Mouse (Mus musculus): ENCODE results near the gene Ckmt1. TPM values are rescaled to one million over a fixed set of nuclear protein-coding genes. Genes with fewer than 3 reads are reported as not detected.

The Ckmt1 gene
- polyA plus RNA-seq, 1 experiment, result not detected

- TF ChIP-seq POLR2A (IDR thresholded peaks at IDR 0.05; ENCODE audit: insufficient read length, low read depth), result no peak
- no peak for TF ChIP-seq REST (IDR thresholded peaks at IDR 0.05; ENCODE audit: insufficient read depth, insufficient read length)
- no peak for TF ChIP-seq MYOD1 (IDR thresholded peaks at IDR 0.05; ENCODE audit: control insufficient read depth in 1 of 3, insufficient read length in 2 of 3, low read depth in 2 of 3)
- TF ChIP-seq POLR2AphosphoS2 (IDR thresholded peaks at IDR 0.05; ENCODE audit: insufficient read length, low read depth), result no peak
- TF ChIP-seq USF1 (IDR thresholded peaks at IDR 0.05; ENCODE audit: low read depth), result no peak
- TF ChIP-seq SRF (IDR thresholded peaks at IDR 0.05; ENCODE audit: control insufficient read depth, insufficient read length, low read depth), result no peak
- no peak for TF ChIP-seq CEBPB (IDR thresholded peaks at IDR 0.05; ENCODE audit: insufficient read depth, poor library complexity, severe bottlenecking)
- TF ChIP-seq MYOG (IDR thresholded peaks at IDR 0.05; ENCODE audit: control insufficient read depth in 1 of 3, insufficient read depth in 1 of 3, insufficient read length in 2 of 3, low read depth in 2 of 3), result no peak
- no peak for TF ChIP-seq TCF12 (IDR thresholded peaks at IDR 0.05; ENCODE audit: insufficient read depth, poor library complexity, severe bottlenecking)
- TF ChIP-seq E2F4 (IDR thresholded peaks at IDR 0.05; ENCODE audit: insufficient read depth), result no peak
- TF ChIP-seq MAX (IDR thresholded peaks at IDR 0.05; ENCODE audit: low read depth), result no peak
- no peak for TF ChIP-seq TCF3 (IDR thresholded peaks at IDR 0.05; ENCODE audit: insufficient read length, low read depth)
- H3K27me3 ChIP-seq (ENCODE audit: control insufficient read depth, insufficient read depth, insufficient read length), result no peaks in the 10 kb centered on the region
- no peak overlapping the region for H3K4me2 ChIP-seq (ENCODE audit: low read depth)
- H3K36me3 ChIP-seq (ENCODE audit: control insufficient read depth, insufficient read depth), result no peaks in the 10 kb centered on the region
- H3K79me2 ChIP-seq (ENCODE audit: control insufficient read depth, insufficient read depth), result no peaks in the 10 kb centered on the region
- no peak overlapping the region for H3K4me3 ChIP-seq
- H3ac ChIP-seq (ENCODE audit: control insufficient read depth, insufficient read length), result no peak overlapping the region
These were observed 39.1 kb downstream of the Ckmt1 start for GRCm38 (mm10) chr2:121396624-121397023.

GRCm38 (mm10) chr2:121403296-121403695, 45.8 kb downstream of the Ckmt1 start:
- Histone ChIP-seq H3K79me2 (ENCODE audit: control insufficient read depth, insufficient read depth) (no peaks in the 10 kb centered on the region), H3K36me3 (ENCODE audit: control insufficient read depth, insufficient read depth) (no peaks in the 10 kb centered on the region), H3K4me3 (no peak overlapping the region), H3K4me2 (ENCODE audit: low read depth) (no peak overlapping the region), H3ac (ENCODE audit: control insufficient read depth, insufficient read length) (no peak overlapping the region), H3K27me3 (ENCODE audit: control insufficient read depth, insufficient read depth, insufficient read length) (no peaks in the 10 kb centered on the region)
- TF ChIP-seq MYOD1 (IDR thresholded peaks at IDR 0.05; ENCODE audit: control insufficient read depth in 1 of 3, insufficient read length in 2 of 3, low read depth in 2 of 3) (peak in 2 of 3 experiments; percentile 1 to 29), E2F4 (IDR thresholded peaks at IDR 0.05; ENCODE audit: insufficient read depth) (no peak)

- Histone ChIP-seq H3K36me3 (ENCODE audit: control insufficient read depth, insufficient read depth) (no peaks in the 10 kb centered on the region), H3ac (ENCODE audit: control insufficient read depth, insufficient read length) (no peak overlapping the region), H3K27me3 (ENCODE audit: control insufficient read depth, insufficient read depth, insufficient read length) (no peaks in the 10 kb centered on the region), H3K79me2 (ENCODE audit: control insufficient read depth, insufficient read depth) (no peaks in the 10 kb centered on the region), H3K4me3 (no peak overlapping the region), H3K4me2 (ENCODE audit: low read depth) (no peak overlapping the region)
- TF ChIP-seq MYOD1 (IDR thresholded peaks at IDR 0.05; ENCODE audit: control insufficient read depth in 1 of 3, insufficient read length in 2 of 3, low read depth in 2 of 3) (no peak), TCF12 (IDR thresholded peaks at IDR 0.05; ENCODE audit: insufficient read depth, poor library complexity, severe bottlenecking) (no peak), E2F4 (IDR thresholded peaks at IDR 0.05; ENCODE audit: insufficient read depth) (no peak), MAX (IDR thresholded peaks at IDR 0.05; ENCODE audit: low read depth) (no peak), TCF3 (IDR thresholded peaks at IDR 0.05; ENCODE audit: insufficient read length, low read depth) (no peak), USF1 (IDR thresholded peaks at IDR 0.05; ENCODE audit: low read depth) (no peak), MYOG (IDR thresholded peaks at IDR 0.05; ENCODE audit: control insufficient read depth in 1 of 3, insufficient read depth in 1 of 3, insufficient read length in 2 of 3, low read depth in 2 of 3) (no peak), POLR2A (IDR thresholded peaks at IDR 0.05; ENCODE audit: insufficient read length, low read depth) (no peak)
These were observed 50.6 kb downstream of the Ckmt1 start for GRCm38 (mm10) chr2:121408160-121408559.

GRCm38 (mm10) chr2:121412843-121413386, 55.4 kb downstream of the Ckmt1 start:
- peak overlapping the region; percentile 92 for H3ac ChIP-seq (ENCODE audit: control insufficient read depth, insufficient read length)
- H3K79me2 ChIP-seq (ENCODE audit: control insufficient read depth, insufficient read depth), result peaks cover 40% of the 10 kb centered on the region
- H3K27me3 ChIP-seq (ENCODE audit: control insufficient read depth, insufficient read depth, insufficient read length), result no peaks in the 10 kb centered on the region
- H3K36me3 ChIP-seq (ENCODE audit: control insufficient read depth, insufficient read depth), result peaks cover 5% of the 10 kb centered on the region
- H3K4me3 ChIP-seq, result peak overlapping the region; percentile 65
- no peak for TF ChIP-seq SRF (IDR thresholded peaks at IDR 0.05; ENCODE audit: control insufficient read depth, insufficient read length, low read depth)
- TF ChIP-seq MYOG (IDR thresholded peaks at IDR 0.05; ENCODE audit: control insufficient read depth in 1 of 3, insufficient read depth in 1 of 3, insufficient read length in 2 of 3, low read depth in 2 of 3), result no peak
- TF ChIP-seq USF1 (IDR thresholded peaks at IDR 0.05; ENCODE audit: low read depth), result no peak
- no peak for TF ChIP-seq MAX (IDR thresholded peaks at IDR 0.05; ENCODE audit: low read depth)
- TF ChIP-seq POLR2A (IDR thresholded peaks at IDR 0.05; ENCODE audit: insufficient read length, low read depth), result no peak
- TF ChIP-seq MYOD1 (IDR thresholded peaks at IDR 0.05; ENCODE audit: control insufficient read depth in 1 of 3, insufficient read length in 2 of 3, low read depth in 2 of 3), result no peak
- no peak for TF ChIP-seq TCF3 (IDR thresholded peaks at IDR 0.05; ENCODE audit: insufficient read length, low read depth)
- TF ChIP-seq REST (IDR thresholded peaks at IDR 0.05; ENCODE audit: insufficient read depth, insufficient read length), result no peak
- TF ChIP-seq POLR2AphosphoS2 (IDR thresholded peaks at IDR 0.05; ENCODE audit: insufficient read length, low read depth), result no peak
- no peak for TF ChIP-seq TCF12 (IDR thresholded peaks at IDR 0.05; ENCODE audit: insufficient read depth, poor library complexity, severe bottlenecking)
- H3K4me2 ChIP-seq (ENCODE audit: low read depth), result peak overlapping the region; percentile 85

Other genes with a start within 250 kb of the Ckmt1 start
- not detected for gene Tgm7, start 247.9 kb upstream of the Ckmt1 start, polyA plus RNA-seq (2012; fragmentation: generic; extraction: Trizol)
- gene Adal, start 217.3 kb upstream of the Ckmt1 start, polyA plus RNA-seq (2012; fragmentation: generic; extraction: Trizol), result 1.5 TPM
- gene Lcmt2, start 217.1 kb upstream of the Ckmt1 start, polyA plus RNA-seq (2012; fragmentation: generic; extraction: Trizol), result 2.9 TPM
- gene Tubgcp4, start 187.1 kb upstream of the Ckmt1 start, polyA plus RNA-seq (2012; fragmentation: generic; extraction: Trizol), result 12.7 TPM
- gene Zscan29, start 186.6 kb upstream of the Ckmt1 start, polyA plus RNA-seq (2012; fragmentation: generic; extraction: Trizol), result 3.2 TPM
- gene Trp53bp1, start 86.3 kb upstream of the Ckmt1 start, polyA plus RNA-seq (2012; fragmentation: generic; extraction: Trizol), result 22.7 TPM
- 40.7 TPM for gene Map1a, start 68.1 kb upstream of the Ckmt1 start, polyA plus RNA-seq (2012; fragmentation: generic; extraction: Trizol)
- 7.2 TPM for gene Ppip5k1, start 2.3 kb upstream of the Ckmt1 start, polyA plus RNA-seq (2012; fragmentation: generic; extraction: Trizol)
- gene Strc, start 29.5 kb downstream of the Ckmt1 start, polyA plus RNA-seq (2012; fragmentation: generic; extraction: Trizol), result not detected
- gene Pdia3, start 56.1 kb downstream of the Ckmt1 start, polyA plus RNA-seq (2012; fragmentation: generic; extraction: Trizol), result 130 TPM
- gene Catsper2, start 56.1 kb downstream of the Ckmt1 start, polyA plus RNA-seq (2012; fragmentation: generic; extraction: Trizol), result 1.5 TPM
- gene Ell3, start 86.6 kb downstream of the Ckmt1 start, polyA plus RNA-seq (2012; fragmentation: generic; extraction: Trizol), result 0.05 TPM
- gene Serf2, start 91.5 kb downstream of the Ckmt1 start, polyA plus RNA-seq (2012; fragmentation: generic; extraction: Trizol), result 891 TPM
- 26.4 TPM for gene Hypk, start 95.6 kb downstream of the Ckmt1 start, polyA plus RNA-seq (2012; fragmentation: generic; extraction: Trizol)
- 0.32 TPM for gene Serinc4, start 99.1 kb downstream of the Ckmt1 start, polyA plus RNA-seq (2012; fragmentation: generic; extraction: Trizol)
- 13.1 TPM for gene Mfap1b, start 116.4 kb downstream of the Ckmt1 start, polyA plus RNA-seq (2012; fragmentation: generic; extraction: Trizol)
- 9.3 TPM for gene Mfap1a, start 149.0 kb downstream of the Ckmt1 start, polyA plus RNA-seq (2012; fragmentation: generic; extraction: Trizol)
- gene Wdr76, start 149.0 kb downstream of the Ckmt1 start, polyA plus RNA-seq (2012; fragmentation: generic; extraction: Trizol), result 2.4 TPM